Mouse (Mus musculus) layer of hippocampus, adult 8-10 months (tissue): ENCODE measurements around the gene Taok3. TPM values are rescaled to one million over a fixed set of nuclear protein-coding genes. Genes with fewer than 3 reads are reported as not detected.
A peak's percentile ranks its signal among the peaks of the same experiment; 100 is the strongest.

ENCODE experiments used
- DNase-seq, 2 experiments: peaks; one replicate each; pipeline ENCODE4 v3.0.0; 2022; ENCODE audit warnings: low spot score in 2 of 2
- total RNA-seq, 4 experiments: library from RNA; stranded (reverse); gene quantifications; 2 replicates each; pipeline ENCODE4 v1.2.4; 2022

The Taok3 gene
- total RNA-seq, 4 experiments from 2014 or later: 55.8 to 65.4 (median 61.2) TPM

DNA sequence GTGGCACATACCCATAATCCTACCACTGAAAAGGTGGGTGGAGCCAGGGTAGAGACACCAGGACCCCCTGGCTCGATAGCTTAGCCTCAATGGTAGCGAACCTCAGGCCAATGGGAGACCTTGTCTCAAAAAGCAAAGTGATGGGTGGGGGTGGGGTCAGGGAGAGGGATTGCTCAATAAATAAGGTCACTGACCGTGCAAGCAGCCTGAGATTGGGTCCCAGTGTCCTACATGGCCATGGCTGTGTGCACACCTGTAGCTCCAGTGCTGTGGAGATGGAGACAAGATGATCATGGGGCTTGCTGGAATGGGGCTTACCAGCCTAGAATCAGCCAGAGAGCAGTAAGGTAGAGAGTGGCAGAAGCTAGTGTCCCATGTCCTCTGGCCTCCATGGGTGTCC is 131.8 kb downstream of the Taok3 start:
- DNase-seq: no peak

DNA sequence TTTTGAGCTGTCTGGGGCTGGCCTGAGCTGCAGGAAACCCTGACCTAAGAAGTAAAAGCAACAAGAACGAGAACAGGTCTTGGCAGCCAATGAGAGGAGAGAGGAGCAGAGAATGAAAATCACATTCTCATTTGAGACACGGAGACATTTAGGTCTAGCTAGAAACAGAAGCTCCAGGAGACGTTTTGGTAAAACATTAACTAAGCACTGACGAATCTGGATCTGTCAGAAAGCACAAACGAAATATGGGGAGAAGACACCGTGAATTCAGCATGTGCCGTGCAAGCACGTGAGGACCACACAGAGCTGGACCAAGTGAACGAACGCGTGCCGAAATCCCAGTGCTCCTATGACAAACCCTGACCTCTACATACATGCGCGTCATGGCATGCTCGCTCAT is 138.3 kb downstream of the Taok3 start:
- no peak for DNase-seq

DNA sequence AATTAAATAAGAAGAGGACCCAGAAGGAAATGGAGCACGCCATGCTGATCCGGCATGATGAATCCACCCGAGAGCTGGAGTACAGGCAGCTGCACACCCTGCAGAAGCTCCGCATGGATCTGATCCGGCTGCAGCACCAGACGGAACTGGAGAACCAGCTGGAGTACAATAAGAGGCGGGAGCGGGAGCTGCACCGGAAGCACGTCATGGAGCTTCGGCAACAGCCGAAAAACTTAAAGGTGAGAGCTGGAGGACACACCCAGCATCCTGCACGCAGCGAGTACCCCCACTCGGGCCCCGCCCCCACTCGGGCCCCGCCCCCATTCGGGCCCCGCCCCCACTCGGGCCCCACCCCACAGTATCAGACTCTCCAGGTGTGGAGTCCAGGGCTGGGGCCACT is 143.6 kb downstream of the Taok3 start:
- no peak for DNase-seq

DNA sequence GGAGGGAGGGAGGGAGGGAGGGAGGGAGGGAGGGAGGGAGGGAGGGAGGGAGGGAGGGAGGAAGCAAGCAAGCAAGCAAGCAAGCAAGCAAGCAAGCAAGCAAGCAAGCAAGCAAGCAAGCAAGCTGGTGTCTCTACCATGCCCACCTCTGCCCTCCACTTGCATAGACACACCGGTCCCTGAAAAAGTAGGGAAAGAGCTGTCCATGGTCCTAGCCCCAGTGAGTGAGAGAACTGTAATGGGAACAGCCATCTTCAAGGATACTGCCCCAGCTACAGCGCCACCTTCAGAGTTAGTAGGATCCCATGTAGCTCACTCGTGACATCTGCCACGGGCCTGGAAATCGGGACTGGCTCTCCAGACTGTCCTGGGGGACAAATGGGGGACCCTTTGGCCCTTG is 144.8 kb downstream of the Taok3 start:
- DNase-seq: no peak

DNA sequence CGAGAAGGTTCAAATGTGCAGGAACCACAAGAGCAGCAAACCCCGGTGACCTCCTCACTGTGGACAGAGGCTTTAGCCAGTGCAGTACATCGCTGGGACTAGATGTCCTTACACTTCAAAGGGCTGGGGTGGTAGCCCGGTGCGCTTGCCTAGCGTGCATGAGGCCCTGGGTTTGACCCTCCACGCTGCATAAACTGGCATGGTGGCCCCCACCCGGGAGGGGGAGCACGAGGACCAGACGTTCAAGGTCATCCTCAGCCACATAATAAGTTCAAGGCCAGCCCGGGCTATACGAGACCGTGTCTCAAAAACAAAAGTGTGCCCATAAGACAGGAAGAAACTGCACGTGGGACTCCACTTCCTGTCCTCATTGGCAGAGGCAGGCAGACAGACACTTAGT is 148.0 kb downstream of the Taok3 start:
- no peak for DNase-seq

DNA sequence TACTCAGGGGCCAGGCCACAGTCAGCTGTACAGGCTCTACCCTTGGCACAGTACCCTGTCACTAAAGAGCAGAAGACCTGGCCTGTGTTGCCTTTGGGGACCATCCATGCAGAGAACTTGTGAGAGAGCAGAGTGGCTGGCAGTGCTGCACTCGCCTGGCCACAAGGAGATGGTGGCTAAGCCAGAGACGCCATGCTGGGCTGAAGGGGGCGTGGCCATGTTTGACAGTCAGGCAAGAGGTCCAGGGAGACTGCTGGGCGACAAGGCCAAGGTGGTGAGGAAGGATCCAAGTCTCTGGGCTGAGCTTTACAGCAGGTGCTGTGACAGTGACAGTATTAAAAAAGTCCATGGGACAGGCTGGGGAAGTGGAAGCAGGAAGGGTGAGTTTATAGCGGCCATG is 148.8 kb downstream of the Taok3 start:
- no peak for DNase-seq

DNA sequence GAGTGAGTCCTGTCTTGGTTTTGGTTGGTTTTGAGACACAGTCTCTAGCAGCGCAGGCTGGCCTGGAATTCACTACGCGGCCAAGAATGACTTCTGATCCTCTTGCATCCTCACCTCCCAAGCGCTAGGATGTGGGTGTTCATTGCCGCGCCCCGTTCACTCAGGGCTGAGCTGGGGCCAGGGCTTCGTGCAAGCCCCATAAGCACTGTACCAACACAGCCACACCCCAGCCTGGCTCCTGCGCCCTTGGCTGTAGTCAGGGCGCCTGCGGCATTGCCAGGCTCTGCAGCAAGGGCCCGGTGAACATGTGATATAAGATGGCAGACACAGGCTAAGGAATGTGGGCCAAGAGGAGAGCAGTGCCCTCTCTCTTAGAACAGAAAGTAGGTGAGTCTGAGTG is 149.5 kb downstream of the Taok3 start:
- no peak for DNase-seq

DNA sequence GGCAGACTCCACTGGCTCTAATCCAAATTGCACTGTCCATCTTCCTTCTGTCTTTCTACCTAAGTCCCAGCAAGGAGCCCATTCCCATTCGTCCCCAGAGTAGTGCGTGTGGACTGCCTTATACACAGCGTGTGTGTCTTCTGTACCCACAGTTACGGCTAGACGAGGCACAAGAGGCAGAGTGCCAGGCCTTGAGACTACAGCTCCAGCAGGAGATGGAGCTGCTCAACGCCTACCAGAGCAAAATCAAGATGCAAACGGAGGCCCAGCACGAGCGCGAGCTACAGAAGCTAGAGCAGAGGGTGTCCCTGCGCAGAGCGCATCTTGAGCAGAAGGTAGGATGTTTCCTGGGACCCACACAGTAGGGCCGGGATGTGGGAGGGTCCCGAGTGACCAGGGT is 152.0 kb downstream of the Taok3 start:
- DNase-seq: peak; percentile 68 to 74

DNA sequence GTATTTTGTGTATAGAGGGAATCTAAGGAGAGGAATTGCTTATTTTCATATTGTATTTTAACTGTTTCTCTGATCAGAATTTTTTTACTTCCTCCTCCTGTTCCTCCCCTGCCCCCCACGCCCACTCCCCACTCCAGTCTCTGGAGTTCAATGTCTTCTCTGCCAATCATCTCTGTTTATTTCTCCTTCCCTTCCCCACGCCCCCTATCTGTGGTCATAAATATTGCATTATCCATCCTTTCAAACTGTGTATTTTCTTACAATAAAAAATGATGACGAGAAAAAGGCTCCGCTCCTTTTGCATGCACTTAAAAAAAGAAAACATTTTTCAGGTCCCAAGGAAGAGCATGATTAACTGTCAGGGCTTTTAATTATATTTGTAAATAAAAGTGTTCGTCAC is 154.9 kb downstream of the Taok3 start:
- no peak for DNase-seq

DNA sequence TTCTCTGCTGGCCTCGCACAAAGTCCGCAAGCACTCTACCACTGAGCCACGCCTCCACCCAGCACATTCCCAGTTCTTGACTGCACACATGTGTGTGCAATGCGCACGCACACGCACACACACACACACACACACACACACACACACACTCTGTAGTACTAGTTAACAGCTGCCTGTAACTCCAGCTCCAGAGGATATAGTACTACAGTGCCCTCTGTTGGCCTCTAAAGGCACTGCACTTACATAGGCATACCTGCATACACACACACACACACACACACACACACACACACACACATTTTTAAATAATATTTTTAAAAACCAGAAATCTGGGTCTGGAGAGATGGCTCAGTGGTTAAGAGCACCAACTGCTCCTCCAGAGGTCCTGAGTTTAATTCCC is 157.9 kb downstream of the Taok3 start:
- DNase-seq: no peak

DNA sequence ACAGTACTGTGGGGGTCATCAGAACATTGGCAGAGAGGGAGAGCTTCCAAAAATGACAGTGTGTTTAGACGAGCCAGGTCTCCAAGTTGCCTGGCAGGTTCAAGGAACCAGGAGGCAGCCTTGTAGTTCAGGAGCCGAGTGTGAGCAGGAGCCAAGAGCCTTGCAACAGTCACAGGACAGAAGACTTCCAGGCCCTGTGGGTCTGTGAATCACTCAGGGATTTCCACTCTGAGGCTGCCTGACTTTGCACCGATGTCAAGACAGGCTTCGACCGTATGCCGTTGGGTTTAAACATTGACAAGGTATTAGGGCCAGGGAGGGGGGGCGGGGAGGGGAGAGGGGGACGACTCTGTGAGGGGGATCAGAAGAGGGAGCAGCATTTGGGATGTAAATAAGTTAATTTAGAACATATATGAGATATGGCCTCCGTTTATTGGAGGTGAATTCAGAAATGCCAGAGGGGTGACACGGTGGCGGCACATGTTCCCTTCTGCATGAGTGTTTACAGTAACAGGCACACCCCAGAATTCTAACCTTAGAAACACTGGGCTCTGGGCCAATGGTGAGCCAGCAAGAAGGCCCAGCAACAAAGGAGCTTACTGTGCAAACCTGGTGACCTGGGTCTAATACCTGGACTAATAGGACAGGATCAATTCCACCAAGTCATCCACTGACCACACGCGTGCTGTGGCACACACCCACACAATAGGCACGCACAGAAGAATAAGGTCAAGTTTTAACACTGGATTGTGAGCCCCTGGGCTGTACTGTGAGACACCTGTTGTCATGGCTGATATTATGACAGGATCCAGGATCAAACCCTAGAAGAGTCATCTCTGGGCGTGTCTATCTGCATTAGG is 159.1 kb downstream of the Taok3 start:
- DNase-seq: no peak

DNA sequence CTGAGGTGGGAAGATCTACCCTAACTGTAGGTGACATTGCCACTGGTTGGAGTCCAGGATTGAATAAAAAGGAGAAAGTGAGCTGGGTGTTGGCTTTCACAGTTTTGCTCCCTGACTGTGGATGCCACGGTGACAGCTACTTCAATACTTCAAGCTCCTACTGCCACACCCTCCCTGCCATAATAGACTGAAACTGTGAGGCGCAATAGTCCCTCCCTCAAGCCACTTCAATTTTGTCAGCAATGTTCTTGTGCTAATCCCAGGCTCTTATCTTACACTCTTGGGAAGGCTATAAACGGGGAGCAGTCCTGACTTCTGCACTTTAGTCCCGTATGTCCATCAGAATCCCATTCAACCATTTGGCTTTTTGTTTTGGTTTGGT is 159.7 kb downstream of the Taok3 start:
- DNase-seq: no peak

DNA sequence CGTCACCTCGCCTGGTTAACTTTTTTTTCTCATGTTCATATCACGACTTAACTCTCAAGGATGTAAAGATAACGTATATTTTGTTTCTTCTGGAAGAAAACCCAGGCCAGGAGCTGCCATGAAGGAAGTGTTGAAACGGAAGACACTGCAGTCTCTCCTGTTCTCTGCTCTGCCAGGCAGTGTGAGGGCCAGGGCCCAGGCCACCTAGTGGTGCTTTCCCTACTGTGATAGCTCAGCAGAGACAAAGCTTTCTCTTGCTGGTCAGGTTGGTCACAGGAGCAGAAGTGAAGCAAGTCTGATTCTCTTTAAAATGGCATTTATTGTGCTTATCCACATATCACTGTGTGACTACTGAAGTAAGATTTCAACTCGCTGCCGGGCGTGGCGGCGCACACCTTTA is 161.6 kb downstream of the Taok3 start:
- no peak for DNase-seq

DNA sequence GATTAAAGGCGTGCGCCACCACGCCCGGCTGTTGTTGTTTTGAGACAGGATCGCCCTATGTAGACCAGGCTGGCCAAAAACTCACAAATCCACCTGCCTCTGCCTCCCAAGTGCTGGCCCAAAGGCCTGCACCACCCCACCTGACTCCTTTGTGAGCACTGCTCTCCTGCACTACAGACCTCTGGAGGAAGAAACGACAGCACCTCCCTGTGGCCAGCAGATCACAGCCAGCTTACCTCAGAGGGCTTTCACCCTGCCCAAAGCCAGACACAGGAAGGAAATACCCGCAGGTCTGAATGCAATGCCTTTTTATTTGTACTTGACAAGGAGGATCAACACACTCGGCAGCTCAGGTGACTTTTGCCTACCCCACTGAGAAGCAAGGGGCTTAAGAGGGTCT is 162.4 kb downstream of the Taok3 start:
- DNase-seq: no peak

DNA sequence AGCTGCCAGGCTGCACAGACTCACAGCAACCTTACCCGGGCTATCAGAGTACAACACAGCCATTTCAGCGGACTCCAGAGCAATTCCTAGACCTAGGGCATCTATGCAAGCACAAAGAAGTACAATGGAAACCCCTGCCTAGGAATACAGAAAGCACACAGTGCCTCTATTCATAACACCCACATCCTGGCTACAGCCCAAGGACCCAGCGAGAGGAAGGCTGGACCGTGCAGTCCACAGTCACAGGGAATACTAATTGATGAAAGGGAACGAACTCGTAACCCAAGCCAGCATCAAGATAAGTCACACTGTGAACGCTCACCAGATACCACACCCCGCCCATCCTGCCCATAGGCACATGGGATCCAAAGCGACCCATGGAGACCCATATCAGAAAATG is 164.1 kb downstream of the Taok3 start:
- DNase-seq: peak; percentile 49 to 59

DNA sequence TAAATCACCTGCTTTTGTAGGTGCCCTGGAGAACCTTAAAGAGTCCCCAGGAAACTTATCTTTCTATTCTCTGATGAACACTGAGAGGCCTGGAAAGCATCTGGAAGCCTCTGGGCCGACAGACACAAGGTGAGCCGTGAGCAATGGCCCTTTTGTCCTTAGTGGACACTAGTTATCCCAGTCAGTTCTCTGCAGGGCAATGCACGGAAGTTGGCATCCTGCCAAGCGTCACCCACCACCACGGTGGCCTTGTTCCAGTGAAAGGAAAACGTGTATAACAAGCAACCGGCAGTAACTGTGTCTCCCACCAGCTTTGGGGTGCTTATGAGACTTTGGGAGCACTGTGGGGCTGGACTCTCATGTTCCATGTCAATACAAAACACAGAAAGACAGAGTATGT is 164.8 kb downstream of the Taok3 start:
- DNase-seq: no peak

DNA sequence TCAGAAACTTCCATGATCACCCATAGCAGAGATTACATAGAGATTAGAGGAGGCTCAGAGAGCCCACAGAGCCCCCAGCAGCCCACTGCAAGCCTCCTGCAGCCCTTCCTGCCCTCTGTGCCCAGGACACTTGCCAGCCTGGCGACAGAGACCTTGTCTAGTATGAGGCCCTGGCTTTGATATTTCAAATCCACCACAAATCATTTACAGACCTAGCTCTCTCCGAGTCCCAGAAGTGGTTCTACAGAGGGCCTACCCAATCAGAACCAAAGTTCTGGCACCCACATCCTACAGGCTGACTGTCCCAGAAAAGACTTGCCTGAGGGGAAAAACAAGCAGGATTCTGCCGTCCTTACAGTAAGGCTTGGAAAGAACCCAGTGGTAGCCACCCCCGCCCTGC is 165.3 kb downstream of the Taok3 start:
- DNase-seq: no peak

DNA sequence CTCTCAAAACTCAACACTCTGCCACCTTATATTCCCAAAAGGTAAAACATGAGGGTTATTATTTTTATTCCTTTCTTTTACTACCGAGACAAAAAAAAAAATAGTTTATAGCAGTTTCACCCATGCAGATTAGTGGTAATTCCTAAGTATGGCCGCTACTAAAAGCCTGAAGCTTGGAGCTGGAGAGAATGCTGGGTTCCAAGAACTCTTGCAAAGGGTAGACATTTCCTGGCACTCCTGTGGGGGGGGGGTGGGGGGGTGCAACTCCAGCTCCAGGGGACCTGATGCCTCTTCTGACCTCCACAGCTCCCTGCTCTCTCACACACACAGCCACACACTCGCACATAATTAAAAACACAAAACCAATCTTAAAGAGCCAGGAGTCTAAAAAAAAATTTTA is 166.4 kb downstream of the Taok3 start:
- no peak for DNase-seq

DNA sequence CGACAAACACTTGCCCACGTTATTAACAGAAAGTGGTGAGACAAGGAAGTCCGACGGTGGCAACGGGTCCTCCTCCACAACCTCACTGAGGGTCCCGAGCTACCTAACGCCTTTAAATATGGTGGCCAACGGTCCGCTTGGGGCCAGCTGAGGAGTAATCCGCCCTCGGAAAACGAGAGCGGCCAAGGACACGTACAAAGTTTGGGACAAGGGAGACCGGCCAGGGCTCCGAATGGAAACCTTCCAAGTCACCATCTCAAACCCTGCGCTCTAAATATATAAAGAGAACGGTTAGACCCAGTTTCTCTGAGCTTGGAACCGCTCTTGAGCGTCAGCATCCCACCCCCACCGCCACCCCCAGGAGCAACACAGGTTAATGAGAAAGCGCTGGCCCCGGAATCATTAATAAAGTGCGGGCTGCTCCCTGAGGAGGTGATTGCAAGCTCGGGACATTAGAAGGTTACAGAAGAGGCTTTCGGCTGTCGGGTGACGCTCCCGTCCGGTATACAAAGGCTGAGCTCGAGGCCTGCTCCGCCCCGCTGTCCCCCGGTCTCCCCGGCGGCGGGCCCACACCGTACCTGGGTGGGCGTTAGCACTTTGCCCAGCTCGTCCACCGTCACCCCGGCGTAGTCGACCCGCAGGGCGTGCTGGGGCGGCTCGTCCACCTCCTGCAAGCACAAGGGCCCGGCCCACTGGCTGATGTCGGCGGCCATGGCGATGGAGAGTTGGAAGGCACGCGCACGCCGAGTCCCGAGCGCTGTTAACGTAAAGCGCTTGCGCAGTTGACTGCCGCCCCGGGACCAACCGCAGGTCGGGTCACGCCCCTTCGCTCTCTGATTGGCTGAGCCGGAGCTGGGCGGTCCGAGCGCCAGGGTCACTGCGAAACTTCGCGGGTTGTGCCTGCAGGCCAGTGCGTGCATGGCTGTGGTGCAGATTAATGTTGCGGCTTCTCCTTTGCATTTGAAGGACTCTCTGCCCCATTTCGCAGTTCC is 167.2 kb downstream of the Taok3 start, which contains the start of gene Pebp1:
Gene Pebp1 (minus strand): TSS at position 795 of the 992 bp plus-strand sequence.
- peak; percentile 89 to 94 for DNase-seq

DNA sequence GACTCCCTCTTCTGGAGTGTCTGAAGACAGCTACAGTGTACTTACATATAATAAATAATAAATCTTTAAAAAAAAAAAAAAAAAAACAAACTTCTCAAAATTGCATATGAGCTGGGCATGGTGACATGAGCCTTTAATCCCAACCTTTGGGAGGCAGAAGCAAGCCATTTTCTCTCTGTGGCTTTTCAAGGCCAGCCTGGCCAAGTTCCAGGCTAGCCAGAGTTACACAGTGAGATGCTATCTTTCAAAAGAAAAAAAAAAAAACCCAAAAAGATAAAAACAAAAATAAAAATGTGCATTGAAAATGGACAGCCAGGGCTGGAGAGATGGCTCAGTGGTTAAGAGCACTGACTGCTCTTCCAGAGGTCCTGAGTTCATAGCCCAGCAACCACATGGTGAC is 169.7 kb downstream of the Taok3 start:
- no peak for DNase-seq

DNA sequence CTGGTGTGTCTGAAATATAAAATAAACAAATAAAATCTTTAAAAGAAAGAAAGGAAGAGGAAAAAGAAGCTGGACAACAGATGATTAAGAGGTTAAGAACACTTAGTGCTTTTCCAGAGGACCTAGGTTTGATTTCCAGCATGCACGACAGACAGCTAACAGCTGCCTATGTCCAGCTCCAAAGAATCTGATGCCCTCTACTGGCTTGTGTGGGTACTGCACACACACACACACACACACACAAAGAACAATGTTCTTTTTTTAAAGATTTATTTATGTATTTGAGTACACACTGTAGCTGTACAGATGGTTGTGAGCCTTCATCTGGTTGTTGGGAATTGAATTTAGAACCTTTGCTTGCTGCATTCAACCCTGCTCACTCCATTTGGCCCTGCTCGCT is 170.2 kb downstream of the Taok3 start:
- DNase-seq: no peak

DNA sequence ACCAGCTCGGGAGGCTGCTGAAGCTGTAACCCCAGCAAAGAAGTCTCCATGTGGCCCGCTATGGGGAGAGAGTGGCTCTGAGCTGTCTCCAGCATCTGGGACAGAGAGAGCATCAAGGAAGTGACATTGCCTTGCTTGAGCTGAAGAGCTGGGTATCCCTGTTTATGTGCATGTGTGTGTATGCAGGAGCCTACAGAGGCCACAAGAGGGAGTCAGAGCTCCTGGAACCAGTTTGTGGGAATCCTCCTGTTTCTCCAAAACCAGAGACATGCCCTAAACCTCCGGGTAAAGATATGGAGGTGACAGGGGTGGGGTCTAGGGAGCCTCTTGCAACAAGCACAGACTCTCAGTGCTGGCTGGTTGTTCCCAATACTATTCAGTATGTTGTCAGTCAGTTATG is 171.4 kb downstream of the Taok3 start:
- DNase-seq: no peak
